8 mouse cellular contexts compared by ENCODE assay signal in the genomic region with DNA sequence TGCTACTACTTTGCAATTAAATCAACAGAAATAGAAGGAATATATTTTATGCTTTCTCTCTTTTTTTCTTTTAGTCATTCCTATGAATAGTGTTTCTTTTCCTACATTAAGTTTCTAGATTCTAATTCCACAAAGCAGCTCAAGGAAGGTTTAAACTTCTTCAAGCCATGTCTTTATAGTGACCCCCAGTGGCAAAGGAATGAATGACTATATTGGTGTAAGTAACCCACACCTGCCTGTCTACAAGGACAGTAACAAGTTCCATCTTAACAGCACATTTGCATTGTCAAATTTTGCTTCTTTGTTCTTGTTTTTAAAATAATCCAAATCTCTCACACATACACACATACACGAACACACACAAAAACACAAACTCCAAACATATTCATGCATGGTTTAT.
DNase-seq lines count a peak whose midpoint lies in the region; ATAC-seq lines count a peak whose summit lies in the region.
"Had no signal": no experiment of that assay in that cellular context is flagged by ENCODE, and none has a peak within 500 bp of the region (broad histone marks: within the 10 kb centered on the region; RNA-seq: fewer than 3 reads in every experiment).

No protein-coding gene starts in this region.

- no peak overlapping the region for H3K9ac ChIP-seq in forebrain, embryonic 14.5 days (ENCODE audit: low read length)
- H3K9ac ChIP-seq: heart, embryonic 15.5 days had no signal

- no peaks in the 10 kb centered on the region for H3K36me3 ChIP-seq in forebrain, embryonic 14.5 days (ENCODE audit: control insufficient read depth, insufficient read depth, low read length)
- H3K36me3 ChIP-seq: heart, embryonic 15.5 days had no signal

- no peak overlapping the region for H3K4me2 ChIP-seq in forebrain, embryonic 14.5 days (ENCODE audit: low read length)
- H3K4me2 ChIP-seq: heart, embryonic 15.5 days had no signal

- H3K4me1 ChIP-seq in forebrain, embryonic 14.5 days (ENCODE audit: control insufficient read depth, insufficient read depth, low read length) = no peaks in the 10 kb centered on the region
- H3K4me1 ChIP-seq: heart, embryonic 15.5 days had no signal

- no peaks in the 10 kb centered on the region for H3K27me3 ChIP-seq in forebrain, embryonic 14.5 days (replicated peaks; ENCODE audit: control insufficient read depth, insufficient read depth, low read length)
- H3K27me3 ChIP-seq: heart, embryonic 15.5 days had no signal

- intact Hi-C loops in left cerebral cortex, postnatal 14 days (cut with DNase I) = no loop called here

- DNase-seq in left cerebral cortex, postnatal 14 days (ENCODE audit: low spot score in 2 of 2) = peak; percentile 62 to 80
- DNase-seq in left cerebral cortex, adult 11 months (ENCODE audit: low spot score) = no peak
- peak; percentile 86 for DNase-seq in adipocyte (ENCODE audit: low spot score)
- DNase-seq in forebrain, embryonic 14.5 days (ENCODE audit: low spot score) = peak; percentile 82
- DNase-seq in mesoderm, embryonic 11.5 days (ENCODE audit: low read depth, low spot score) = peak; percentile 71
- DNase-seq in cerebellum, adult 8-10 months = no peak

- WGBS in forebrain, embryonic 14.5 days = 21% methylated on average over 1 of the region's 1 CpGs

- H3K27ac ChIP-seq in forebrain, embryonic 14.5 days (ENCODE audit: low read depth, low read length) = no peak overlapping the region
- H3K27ac ChIP-seq: heart, embryonic 15.5 days had no signal

- no peaks in the 10 kb centered on the region for H3K9me3 ChIP-seq in forebrain, embryonic 14.5 days (replicated peaks; ENCODE audit: control insufficient read depth, low read length)
- H3K9me3 ChIP-seq: heart, embryonic 15.5 days had no signal

- ATAC-seq in forebrain, embryonic 14.5 days = peak; percentile 69
- no peak for ATAC-seq in erythroid progenitor cell, adult 5-6 weeks (replicated peaks; ENCODE audit: low FRiP score, poor library complexity, severe bottlenecking)

- no peak overlapping the region for H3K4me3 ChIP-seq in forebrain, embryonic 14.5 days (ENCODE audit: low read depth, low read length)
- H3K4me3 ChIP-seq: heart, embryonic 15.5 days had no signal

Comparison
In these comparisons a context has a peak if more than half of its experiments do, and no peak if none do; other contexts are left out.
1. DNase-seq: peak in left cerebral cortex, postnatal 14 days (2 of 2), adipocyte (single experiment), forebrain, embryonic 14.5 days (single experiment) and mesoderm, embryonic 11.5 days (single experiment); none in left cerebral cortex, adult 11 months (single experiment) and cerebellum, adult 8-10 months (single experiment).